Mouse (Mus musculus): ENCODE data around the gene Ccdc191. TPM values are rescaled to one million over a fixed set of nuclear protein-coding genes. Genes with fewer than 3 reads are reported as not detected.

Ccdc191 gene
- total RNA-seq, 2 experiments from 2014 or later: 1.9 to 2.3 TPM

DNA sequence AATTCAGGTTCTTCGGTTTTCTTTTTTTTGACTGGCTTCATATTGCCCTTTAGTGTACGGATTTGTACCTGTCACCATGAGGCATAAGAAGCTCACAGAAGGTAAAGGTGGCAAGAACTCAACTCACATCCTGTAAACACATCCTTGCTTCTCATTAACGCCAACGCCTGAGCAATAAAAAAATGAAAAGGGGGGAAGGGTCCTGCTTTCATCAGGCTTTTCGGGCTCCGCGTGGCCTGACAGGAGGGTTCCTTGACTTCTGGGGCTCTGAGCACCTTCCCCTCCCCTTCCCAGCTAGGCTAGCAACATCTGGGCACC, 89.4 kb downstream of the Ccdc191 start:
- intact Hi-C loops (cut with DNase I): no loop called here
- DNase-seq: no peak

DNA sequence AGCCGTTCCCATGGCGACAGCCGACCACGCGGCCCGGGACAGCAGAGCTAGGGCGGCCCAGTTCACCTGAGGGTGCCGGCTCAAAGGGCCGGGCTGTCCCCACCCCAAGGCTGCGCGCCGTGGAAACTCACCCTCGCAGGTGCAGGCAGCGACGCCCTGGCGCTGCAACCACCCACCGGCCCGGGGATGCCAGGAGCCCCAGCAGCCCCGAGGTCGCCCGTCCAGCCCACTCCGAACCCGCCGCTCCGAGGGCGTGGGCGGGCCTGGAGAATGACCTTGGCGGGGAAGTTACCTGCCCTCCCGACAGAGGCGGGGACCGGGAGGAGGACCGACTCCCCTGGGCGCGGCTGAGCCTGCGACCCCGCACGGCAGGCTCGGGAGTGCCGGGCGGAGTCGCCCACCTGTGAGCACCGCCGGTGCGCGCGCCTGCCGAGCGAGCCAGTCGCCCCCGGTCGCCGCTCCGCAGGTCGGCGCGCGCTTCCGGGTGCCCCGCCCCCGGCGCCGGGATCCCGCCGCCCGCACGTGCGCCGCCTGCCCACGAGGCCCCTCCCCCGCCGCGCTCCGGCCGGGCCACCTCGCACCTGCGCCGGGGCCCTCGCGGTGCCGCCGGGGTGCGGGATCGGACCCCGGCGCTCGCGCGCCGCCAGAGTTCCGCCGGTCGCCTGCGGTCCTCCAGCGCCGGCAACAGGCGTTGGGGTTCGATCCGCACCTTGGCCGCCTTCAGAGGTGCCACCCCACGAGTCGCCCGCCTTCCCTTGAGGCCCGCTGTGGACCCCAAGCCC, 89.9 kb downstream of the Ccdc191 start, which contains the start of gene Zdhhc23:
Gene Zdhhc23 (minus strand): TSS at position 464 of the 782 bp plus-strand sequence.
- DNase-seq: peak; percentile 25 to 28
- intact Hi-C loops (cut with DNase I): no loop called here

DNA sequence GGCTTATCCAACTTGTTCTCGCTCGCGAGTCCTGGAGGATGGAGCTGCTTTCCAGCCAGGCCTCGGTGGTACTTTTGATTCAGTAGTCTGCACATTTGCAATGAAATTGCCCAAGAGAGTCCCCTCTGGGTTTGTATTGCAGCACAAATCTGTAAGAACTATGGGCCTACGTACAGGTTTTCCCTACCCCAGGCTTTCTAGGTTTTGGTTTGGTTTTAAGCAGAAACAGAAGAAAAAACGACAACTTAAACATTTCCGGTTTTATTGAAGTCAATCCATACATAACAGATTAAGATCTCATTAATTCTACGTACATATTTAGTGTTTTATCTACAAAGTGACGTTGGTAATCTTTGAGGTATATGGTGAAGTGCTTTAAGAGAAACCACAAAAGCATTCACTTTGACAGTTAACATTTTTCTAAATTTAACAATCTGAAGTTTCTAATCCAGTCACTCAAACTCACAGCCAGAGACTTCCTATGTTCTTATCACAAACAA, 90.6 kb downstream of the Ccdc191 start:
- intact Hi-C loops (cut with DNase I): no loop called here
- no peak for DNase-seq

DNA sequence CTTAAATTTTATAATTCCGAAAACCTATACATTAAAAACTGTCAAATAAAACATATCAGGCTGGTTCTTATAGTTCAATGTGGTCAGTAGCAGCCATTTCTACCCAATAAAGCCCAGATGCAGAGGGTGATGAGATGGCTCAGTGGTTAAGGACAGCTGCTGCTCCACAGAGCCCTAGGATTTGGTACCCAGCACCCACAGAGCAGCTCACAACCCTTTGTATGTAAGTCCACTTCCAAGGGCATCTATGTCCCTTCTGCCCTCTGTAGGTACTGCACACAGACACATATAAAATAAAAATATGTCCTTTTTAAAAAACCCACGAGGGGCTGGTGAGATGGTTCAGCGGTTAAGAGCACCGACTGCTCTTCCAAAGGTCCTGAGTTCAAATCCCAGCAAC, 96.7 kb downstream of the Ccdc191 start:
- no peak for DNase-seq
- intact Hi-C loops (cut with DNase I): no loop called here

DNA sequence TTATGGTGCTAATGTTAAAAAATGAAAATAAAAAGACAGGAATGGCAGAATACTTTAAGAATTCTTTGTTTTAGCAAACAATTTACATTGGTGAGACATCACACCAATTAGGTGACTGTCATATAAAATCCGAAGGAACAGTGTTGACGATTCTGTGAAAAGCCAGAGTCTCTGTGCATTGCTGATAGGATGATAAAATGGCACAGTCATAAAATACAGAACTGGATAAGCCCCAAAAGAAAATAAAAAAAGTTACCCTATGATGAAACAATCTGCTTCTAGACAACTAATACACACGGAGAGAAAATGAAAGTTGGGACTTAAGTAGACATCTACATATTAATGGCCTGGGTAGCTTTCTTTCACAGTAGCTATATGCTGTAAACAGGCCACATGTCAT, 105.0 kb downstream of the Ccdc191 start:
- DNase-seq: no peak
- intact Hi-C loops (cut with DNase I): no loop called here

DNA sequence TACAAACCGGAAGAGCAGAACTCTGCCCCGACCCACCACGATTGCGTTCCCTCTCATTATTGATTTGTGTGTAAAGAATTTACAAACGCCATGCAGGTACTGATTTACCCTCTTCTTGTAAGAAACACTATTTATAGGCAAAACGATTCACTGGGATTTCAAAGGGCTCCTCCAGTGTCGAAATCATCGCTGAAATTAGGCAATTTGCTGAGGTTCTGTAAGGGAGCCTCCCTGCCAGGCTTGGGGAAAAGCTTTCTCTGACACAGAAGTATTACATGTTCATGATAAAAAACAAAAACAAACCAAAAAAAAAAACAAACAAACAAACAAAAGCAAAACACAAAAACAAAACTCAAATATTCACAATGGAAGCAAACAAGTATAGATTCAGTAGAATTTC, 109.5 kb downstream of the Ccdc191 start:
- DNase-seq: no peak
- intact Hi-C loops (cut with DNase I): no loop called here

DNA sequence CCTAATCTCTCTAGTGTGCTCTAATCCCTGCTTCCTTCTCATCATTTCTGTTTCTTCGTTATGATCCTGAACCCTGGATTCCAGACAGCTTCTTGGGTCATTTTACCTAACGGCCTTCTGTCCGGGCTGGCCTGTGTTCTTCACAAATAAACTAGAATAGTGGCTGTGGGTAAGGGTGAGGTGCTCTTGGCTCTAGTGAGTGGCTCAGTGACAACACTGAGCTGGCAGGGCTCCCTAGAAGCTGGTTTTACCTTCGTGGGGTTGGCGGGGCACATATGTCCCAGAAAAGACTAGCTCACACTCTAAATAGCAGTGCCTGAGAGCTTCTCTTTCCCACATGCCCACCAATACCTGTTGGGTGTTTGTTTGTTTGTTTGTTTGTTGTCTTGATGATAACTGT, 109.9 kb downstream of the Ccdc191 start:
- no peak for DNase-seq
- intact Hi-C loops (cut with DNase I): no loop called here

DNA sequence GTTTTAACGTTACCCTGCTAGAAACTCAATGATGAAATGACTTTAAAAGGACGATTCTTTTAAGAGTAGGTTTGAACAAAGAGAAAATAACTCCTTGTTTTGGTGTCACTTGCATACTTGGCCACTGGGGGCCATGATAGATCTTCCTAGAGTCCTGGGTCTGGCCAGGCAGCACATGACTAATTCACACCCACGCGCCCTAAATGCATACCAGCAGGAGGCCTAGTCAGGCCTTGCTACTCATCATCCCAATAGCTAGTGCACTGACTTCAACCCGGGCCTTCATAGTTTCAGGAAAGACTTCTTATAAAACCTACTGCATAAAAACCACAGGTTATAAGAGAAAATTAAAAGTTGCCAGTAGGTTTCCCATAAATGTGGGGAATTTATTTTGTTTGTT, 112.5 kb downstream of the Ccdc191 start:
- intact Hi-C loops (cut with DNase I): no loop called here
- DNase-seq: peak in 1 of 2 experiments; percentile 14

DNA sequence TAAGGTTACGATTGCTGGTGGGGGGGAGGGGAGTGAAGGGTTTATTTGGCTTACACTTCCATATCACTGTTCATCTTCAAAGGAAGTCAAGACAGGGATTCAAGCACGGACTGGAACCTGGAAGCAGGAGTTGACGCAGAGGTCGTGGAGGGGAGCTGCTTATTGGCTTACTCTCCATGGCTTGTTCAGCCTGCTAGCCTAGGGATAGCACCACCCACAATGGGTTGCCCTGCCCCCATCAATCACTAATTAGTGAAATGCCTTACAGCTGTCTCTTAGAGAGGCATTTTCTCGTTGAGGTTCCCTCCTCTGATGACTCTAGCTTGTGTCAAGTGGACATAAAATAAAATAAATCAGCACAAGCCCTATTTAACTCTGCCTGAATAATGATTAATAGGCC, 121.4 kb downstream of the Ccdc191 start:
- DNase-seq: no peak
- intact Hi-C loops (cut with DNase I): no loop called here

Small RNAs within 50 kb of the gene (microRNA-seq; reads per million reads assigned to microRNA genes)
- 0 reads per million in 2 experiments for gene Mir3470b

Other genes starting within 250 kb of the Ccdc191 start
- gene Tigit, start 225.7 kb upstream of the Ccdc191 start, total RNA-seq (2021): not detected
- gene Drd3, start 135.8 kb upstream of the Ccdc191 start, total RNA-seq (2021): not detected
- 10 to 100 TPM; 20.0 to 21.0 TPM for gene Qtrt2, start 37.0 kb downstream of the Ccdc191 start, total RNA-seq (2021)
- gene Zdhhc23, start 90.0 kb downstream of the Ccdc191 start, total RNA-seq (2021): 1 to 10 TPM in 1 of 2 experiments, under 1 TPM in 1; 0.93 to 1.2 TPM
- gene Gramd1c, start 173.5 kb downstream of the Ccdc191 start, total RNA-seq (2021): 1 to 10 TPM; 1.1 to 1.4 TPM
- gene Atp6v1a, start 249.9 kb downstream of the Ccdc191 start, total RNA-seq (2021): 10 to 100 TPM; 45.2 to 50.3 TPM